8 mouse cellular contexts compared by ENCODE assay signal in genomic region chr13:109260220-109260795, GRCm38 (mm10).
DNase-seq lines count a peak whose midpoint lies in the region; ATAC-seq and TF ChIP-seq lines count a peak whose summit lies in the region.

No protein-coding gene starts in this region.

- H3K27ac ChIP-seq in forebrain, embryonic 16.5 days (ENCODE audit: low read length): no peak overlapping the region
- peak overlapping the region; percentile 81 for H3K27ac ChIP-seq in lung, embryonic 14.5 days (ENCODE audit: low read depth)

- H3K36me3 ChIP-seq in forebrain, embryonic 16.5 days (ENCODE audit: control insufficient read depth, insufficient read depth): no peaks in the 10 kb centered on the region
- H3K36me3 ChIP-seq in lung, embryonic 14.5 days (ENCODE audit: insufficient read depth): no peaks in the 10 kb centered on the region

- no peaks in the 10 kb centered on the region for H3K9me3 ChIP-seq in forebrain, embryonic 16.5 days (ENCODE audit: control insufficient read depth, low read length)
- H3K9me3 ChIP-seq in lung, embryonic 14.5 days (ENCODE audit: low read depth, low read length): no peaks in the 10 kb centered on the region

- H3K4me3 ChIP-seq in forebrain, embryonic 16.5 days (replicated peaks; ENCODE audit: low read length): peak overlapping the region; percentile 44
- peak overlapping the region; percentile 53 for H3K4me3 ChIP-seq in lung, embryonic 14.5 days (ENCODE audit: low read depth, low read length)

- peak; percentile 91 for ATAC-seq in forebrain, embryonic 16.5 days
- ATAC-seq in lung, embryonic 14.5 days (ENCODE audit: insufficient read depth): peak; percentile 95

- DNase-seq in Muller cell, postnatal 12 days (ENCODE audit: inconsistent ontology term): peak; percentile 87
- peak; percentile 24 for DNase-seq in cerebellum, adult 11 months
- peak; percentile 23 for DNase-seq in heart, postnatal 25 days (ENCODE audit: low spot score)
- DNase-seq in layer of hippocampus, adult 18-20 months (ENCODE audit: low spot score in 2 of 2): peak; percentile 47 to 65
- peak; percentile 89 for DNase-seq in lung, embryonic 14.5 days
- peak; percentile 38 for DNase-seq in ovary, adult 18-20 months (ENCODE audit: low spot score)
- peak; percentile 51 for DNase-seq in urinary bladder, postnatal 25 days (ENCODE audit: low spot score)

- under 1% methylated on average over 23 of the region's 23 CpGs for WGBS in forebrain, embryonic 16.5 days
- under 1% methylated on average over 23 of the region's 23 CpGs for WGBS in lung, embryonic 14.5 days

- H3K27me3 ChIP-seq in forebrain, embryonic 16.5 days (replicated peaks; ENCODE audit: control insufficient read depth, insufficient read depth, low read length): no peaks in the 10 kb centered on the region
- H3K27me3 ChIP-seq in lung, embryonic 14.5 days (ENCODE audit: insufficient read depth, low read length): no peaks in the 10 kb centered on the region

- TF ChIP-seq CTCF in lung, embryonic 14.5 days (IDR thresholded peaks at IDR 0.05; ENCODE audit: low read depth): no peak

- intact Hi-C loops in heart, postnatal 25 days (cut with DNase I): no loop called here

- H3K9ac ChIP-seq in forebrain, embryonic 16.5 days (replicated peaks; ENCODE audit: low read depth, low read length): peak overlapping the region; percentile 41
- H3K9ac ChIP-seq in lung, embryonic 14.5 days: peak overlapping the region; percentile 65

- peak overlapping the region; percentile 76 for H3K4me2 ChIP-seq in forebrain, embryonic 16.5 days (ENCODE audit: low read length)
- H3K4me2 ChIP-seq in lung, embryonic 14.5 days: peak overlapping the region; percentile 71

- peaks cover 8% of the 10 kb centered on the region for H3K4me1 ChIP-seq in forebrain, embryonic 16.5 days (replicated peaks; ENCODE audit: control insufficient read depth, insufficient read depth, low read length)
- H3K4me1 ChIP-seq in lung, embryonic 14.5 days (ENCODE audit: insufficient read depth): no peaks in the 10 kb centered on the region

Comparison
In these comparisons a context has a peak if more than half of its experiments do, and no peak if none do; other contexts are left out.
1. DNase-seq: peak in every context shown above with its lines; median percentile 89 in lung, embryonic 14.5 days; 87 in Muller cell, postnatal 12 days; 56 in layer of hippocampus, adult 18-20 months; 51 in urinary bladder, postnatal 25 days; 38 in ovary, adult 18-20 months; 24 in cerebellum, adult 11 months; 23 in heart, postnatal 25 days.